Mouse (Mus musculus) G1E (cell line): ENCODE data around the gene Vamp8.

ENCODE experiments used
- CTCF ChIP-seq: IDR thresholded peaks from 2 replicates; pipeline ENCODE4 v1.5.1; 2012; ENCODE audit warnings: low read depth, low read length, inconsistent platforms, mixed read lengths
- GATA1 ChIP-seq: IDR thresholded peaks from 2 replicates; pipeline ENCODE4 v1.6.1; 2012; ENCODE audit warnings: borderline replicate concordance, low read length, inconsistent platforms, mixed read lengths
- GATA2 ChIP-seq: IDR thresholded peaks from 2 replicates; pipeline ENCODE4 v1.6.1; 2012; ENCODE audit warnings: low read depth, low read length, inconsistent platforms, borderline replicate concordance
- TAL1 ChIP-seq: conservative IDR thresholded peaks from 2 replicates; pipeline ENCODE4 v1.6.1; 2012; ENCODE audit warnings: low read depth, low read length, inconsistent platforms, mixed read lengths

DNA sequence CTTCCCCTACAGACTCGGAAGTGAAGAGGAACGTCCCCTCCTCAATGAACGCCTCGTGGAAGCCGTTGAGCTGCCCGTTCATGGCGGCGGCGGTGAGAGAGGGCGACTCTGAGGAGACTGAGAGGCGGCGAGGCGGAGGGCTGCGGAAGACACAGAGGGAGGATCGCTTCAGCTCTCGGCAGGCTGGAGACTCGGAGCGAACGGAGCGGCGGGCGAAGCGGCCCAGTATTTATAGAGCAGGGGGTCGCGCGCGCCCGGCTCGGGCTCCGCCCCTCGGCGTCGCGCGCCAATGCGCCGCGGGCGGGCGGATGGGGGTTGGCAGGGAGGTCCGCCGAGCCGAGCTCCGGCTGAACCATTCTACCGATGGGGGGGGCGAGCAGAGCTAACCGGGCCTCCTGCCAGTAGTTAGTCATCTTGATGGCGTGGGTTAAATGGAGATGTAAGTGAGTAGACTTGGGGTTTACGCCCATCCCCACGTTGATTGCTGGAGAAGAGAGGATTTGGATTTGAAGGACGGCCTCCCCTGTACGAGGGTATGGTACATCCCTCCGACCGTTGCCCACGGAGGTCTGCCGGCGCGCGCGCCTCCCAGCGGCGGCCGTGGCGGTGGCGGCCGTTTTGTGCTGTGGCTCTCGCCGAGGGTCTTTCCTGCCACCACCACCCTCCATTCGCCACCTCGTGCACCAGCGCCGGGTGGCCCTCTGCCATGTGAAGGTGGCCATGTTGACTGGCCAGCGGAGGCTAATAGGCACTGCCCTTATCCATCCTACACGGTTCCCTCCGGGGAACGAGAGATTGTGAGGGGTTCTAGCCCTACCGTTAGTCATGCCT is 49.1 kb upstream of the Vamp8 start, which contains the start of gene Mat2a:
- TF ChIP-seq CTCF = 0 out of 2 replicates have a peak, but pooled peaks have one; percentile 11
- no peak for TF ChIP-seq GATA1
- TF ChIP-seq GATA2 = no peak
- TF ChIP-seq TAL1 = no peak
